Mouse (Mus musculus): ENCODE data around the gene Gm45062.

- TF ChIP-seq POLR2A (IDR thresholded peaks at IDR 0.05; ENCODE audit: low read depth, low read length) (no peak), CTCF (IDR thresholded peaks at IDR 0.05; ENCODE audit: extremely low read depth, insufficient read depth, insufficient read length, insufficient replicate concordance) (peak; percentile 51; the same call in 1 of the 2 replicates)
Measured at GRCm38 (mm10) chr6:8274387-8275054, 15.3 kb downstream of the Gm45062 start.

Measured in spleen, adult 2 months (tissue).